Mouse (Mus musculus): ENCODE measurements at regions not wholly inside any gene's neighbourhood (a gene's known extent, or its start where the extent isn't known, plus 50 kb on each side); places are given as distances from the start of the nearest gene placed in this dataset.

GRCm38 (mm10) chr6:81768669-81769537 lies 154.6 kb upstream of the Gcfc2 start:
- WGBS: 51% methylated on average over 5 of the region's 5 CpGs
- peak; percentile 24; the same call in 1 of the 2 replicates for ATAC-seq (ENCODE audit: low FRiP score, low TSS enrichment)

GRCm38 (mm10) chr6:81770301-81770700 lies 153.2 kb upstream of the Gcfc2 start:
- WGBS: 79% methylated on average over 3 of the region's 3 CpGs

More at GRCm38 (mm10) chr6:81768669-81769537, 154.6 kb upstream of the Gcfc2 start:
- Histone ChIP-seq H3K4me2 (replicated peaks; ENCODE audit: low read depth, low read length) (no peak overlapping the region), H3K27ac (ENCODE audit: low read depth, low read length) (no peak overlapping the region), H3K4me3 (ENCODE audit: low read length) (no peak overlapping the region), H3K9me3 (ENCODE audit: control insufficient read depth, low read length) (no peaks in the 10 kb centered on the region), H3K9ac (ENCODE audit: low read depth, low read length) (no peak overlapping the region), H3K4me1 (ENCODE audit: control insufficient read depth, insufficient read depth, low read length) (no peaks in the 10 kb centered on the region), H3K27me3 (ENCODE audit: control insufficient read depth, insufficient read depth, low read length) (no peaks in the 10 kb centered on the region), H3K36me3 (ENCODE audit: control insufficient read depth, insufficient read depth, low read length) (no peaks in the 10 kb centered on the region)

GRCm38 (mm10) chr6:81771862-81772261 lies 151.6 kb upstream of the Gcfc2 start:
- no peak overlapping the region for H3K4me2 ChIP-seq (replicated peaks; ENCODE audit: low read depth, low read length)

More at GRCm38 (mm10) chr6:81770301-81770700, 153.2 kb upstream of the Gcfc2 start:
- Histone ChIP-seq H3K36me3 (ENCODE audit: control insufficient read depth, insufficient read depth, low read length) (no peaks in the 10 kb centered on the region), H3K9ac (ENCODE audit: low read depth, low read length) (no peak overlapping the region), H3K9me3 (ENCODE audit: control insufficient read depth, low read length) (no peaks in the 10 kb centered on the region), H3K4me3 (ENCODE audit: low read length) (no peak overlapping the region), H3K4me2 (replicated peaks; ENCODE audit: low read depth, low read length) (no peak overlapping the region), H3K27ac (ENCODE audit: low read depth, low read length) (no peak overlapping the region), H3K27me3 (ENCODE audit: control insufficient read depth, insufficient read depth, low read length) (no peaks in the 10 kb centered on the region), H3K4me1 (ENCODE audit: control insufficient read depth, insufficient read depth, low read length) (no peaks in the 10 kb centered on the region)
- no peak for ATAC-seq (ENCODE audit: low FRiP score, low TSS enrichment)

GRCm38 (mm10) chr6:81782131-81782530 lies 141.3 kb upstream of the Gcfc2 start:
- H3K27ac ChIP-seq (ENCODE audit: low read depth, low read length): no peak overlapping the region
- H3K9ac ChIP-seq (ENCODE audit: low read depth, low read length): no peak overlapping the region
- WGBS: 91% methylated on average over 5 of the region's 5 CpGs
- no peak for ATAC-seq (ENCODE audit: low FRiP score, low TSS enrichment)
- no peaks in the 10 kb centered on the region for H3K4me1 ChIP-seq (ENCODE audit: control insufficient read depth, insufficient read depth, low read length)
- H3K36me3 ChIP-seq (ENCODE audit: control insufficient read depth, insufficient read depth, low read length): no peaks in the 10 kb centered on the region
- no peaks in the 10 kb centered on the region for H3K27me3 ChIP-seq (ENCODE audit: control insufficient read depth, insufficient read depth, low read length)
- H3K9me3 ChIP-seq (ENCODE audit: control insufficient read depth, low read length): no peaks in the 10 kb centered on the region
- H3K4me2 ChIP-seq (replicated peaks; ENCODE audit: low read depth, low read length): no peak overlapping the region
- H3K4me3 ChIP-seq (ENCODE audit: low read length): no peak overlapping the region

More at GRCm38 (mm10) chr6:81771862-81772261, 151.6 kb upstream of the Gcfc2 start:
- no peak for ATAC-seq (ENCODE audit: low FRiP score, low TSS enrichment)
- H3K36me3 ChIP-seq (ENCODE audit: control insufficient read depth, insufficient read depth, low read length): no peaks in the 10 kb centered on the region
- no peaks in the 10 kb centered on the region for H3K9me3 ChIP-seq (ENCODE audit: control insufficient read depth, low read length)
- H3K27me3 ChIP-seq (ENCODE audit: control insufficient read depth, insufficient read depth, low read length): no peaks in the 10 kb centered on the region
- no peak overlapping the region for H3K4me3 ChIP-seq (ENCODE audit: low read length)
- no peak overlapping the region for H3K27ac ChIP-seq (ENCODE audit: low read depth, low read length)
- no peaks in the 10 kb centered on the region for H3K4me1 ChIP-seq (ENCODE audit: control insufficient read depth, insufficient read depth, low read length)
- no peak overlapping the region for H3K9ac ChIP-seq (ENCODE audit: low read depth, low read length)

- no peak overlapping the region for H3K4me2 ChIP-seq (replicated peaks; ENCODE audit: low read depth, low read length)
- H3K4me1 ChIP-seq (ENCODE audit: control insufficient read depth, insufficient read depth, low read length): no peaks in the 10 kb centered on the region
- no peaks in the 10 kb centered on the region for H3K36me3 ChIP-seq (ENCODE audit: control insufficient read depth, insufficient read depth, low read length)
- H3K9me3 ChIP-seq (ENCODE audit: control insufficient read depth, low read length): no peaks in the 10 kb centered on the region
- no peak for ATAC-seq (ENCODE audit: low FRiP score, low TSS enrichment)
- H3K27ac ChIP-seq (ENCODE audit: low read depth, low read length): no peak overlapping the region
- no peak overlapping the region for H3K9ac ChIP-seq (ENCODE audit: low read depth, low read length)
- no peak overlapping the region for H3K4me3 ChIP-seq (ENCODE audit: low read length)
- 70% methylated on average over 8 of the region's 8 CpGs for WGBS
- H3K27me3 ChIP-seq (ENCODE audit: control insufficient read depth, insufficient read depth, low read length): no peaks in the 10 kb centered on the region
These were observed 140.5 kb upstream of the Gcfc2 start for GRCm38 (mm10) chr6:81782815-81783435.

GRCm38 (mm10) chr6:81795281-81795680 lies 128.2 kb upstream of the Gcfc2 start:
- 81% methylated on average over 6 of the region's 6 CpGs for WGBS
- H3K36me3 ChIP-seq (ENCODE audit: control insufficient read depth, insufficient read depth, low read length): no peaks in the 10 kb centered on the region
- no peak for ATAC-seq (ENCODE audit: low FRiP score, low TSS enrichment)

GRCm38 (mm10) chr6:81800822-81801221 lies 122.6 kb upstream of the Gcfc2 start:
- H3K36me3 ChIP-seq (ENCODE audit: control insufficient read depth, insufficient read depth, low read length): no peaks in the 10 kb centered on the region
- H3K4me3 ChIP-seq (ENCODE audit: low read length): no peak overlapping the region
- no peak for ATAC-seq (ENCODE audit: low FRiP score, low TSS enrichment)
- no peaks in the 10 kb centered on the region for H3K9me3 ChIP-seq (ENCODE audit: control insufficient read depth, low read length)
- no peak overlapping the region for H3K27ac ChIP-seq (ENCODE audit: low read depth, low read length)
- H3K4me2 ChIP-seq (replicated peaks; ENCODE audit: low read depth, low read length): no peak overlapping the region
- WGBS: 89% methylated on average over 3 of the region's 3 CpGs
- no peaks in the 10 kb centered on the region for H3K27me3 ChIP-seq (ENCODE audit: control insufficient read depth, insufficient read depth, low read length)
- no peaks in the 10 kb centered on the region for H3K4me1 ChIP-seq (ENCODE audit: control insufficient read depth, insufficient read depth, low read length)
- no peak overlapping the region for H3K9ac ChIP-seq (ENCODE audit: low read depth, low read length)

More at GRCm38 (mm10) chr6:81795281-81795680, 128.2 kb upstream of the Gcfc2 start:
- no peaks in the 10 kb centered on the region for H3K27me3 ChIP-seq (ENCODE audit: control insufficient read depth, insufficient read depth, low read length)
- H3K4me2 ChIP-seq (replicated peaks; ENCODE audit: low read depth, low read length): no peak overlapping the region
- no peaks in the 10 kb centered on the region for H3K4me1 ChIP-seq (ENCODE audit: control insufficient read depth, insufficient read depth, low read length)
- H3K27ac ChIP-seq (ENCODE audit: low read depth, low read length): no peak overlapping the region
- H3K9ac ChIP-seq (ENCODE audit: low read depth, low read length): no peak overlapping the region
- H3K4me3 ChIP-seq (ENCODE audit: low read length): no peak overlapping the region
- H3K9me3 ChIP-seq (ENCODE audit: control insufficient read depth, low read length): no peaks in the 10 kb centered on the region

GRCm38 (mm10) chr6:81801804-81802203 lies 121.7 kb upstream of the Gcfc2 start:
- no peak for ATAC-seq (ENCODE audit: low FRiP score, low TSS enrichment)
- no peak overlapping the region for H3K27ac ChIP-seq (ENCODE audit: low read depth, low read length)
- H3K27me3 ChIP-seq (ENCODE audit: control insufficient read depth, insufficient read depth, low read length): no peaks in the 10 kb centered on the region
- no peak overlapping the region for H3K9ac ChIP-seq (ENCODE audit: low read depth, low read length)
- 85% methylated on average over 3 of the region's 3 CpGs for WGBS
- no peaks in the 10 kb centered on the region for H3K36me3 ChIP-seq (ENCODE audit: control insufficient read depth, insufficient read depth, low read length)
- no peaks in the 10 kb centered on the region for H3K9me3 ChIP-seq (ENCODE audit: control insufficient read depth, low read length)
- H3K4me1 ChIP-seq (ENCODE audit: control insufficient read depth, insufficient read depth, low read length): no peaks in the 10 kb centered on the region
- no peak overlapping the region for H3K4me2 ChIP-seq (replicated peaks; ENCODE audit: low read depth, low read length)
- no peak overlapping the region for H3K4me3 ChIP-seq (ENCODE audit: low read length)

GRCm38 (mm10) chr6:81805942-81806341 lies 117.5 kb upstream of the Gcfc2 start:
- H3K36me3 ChIP-seq (ENCODE audit: control insufficient read depth, insufficient read depth, low read length): no peaks in the 10 kb centered on the region
- H3K4me2 ChIP-seq (replicated peaks; ENCODE audit: low read depth, low read length): no peak overlapping the region
- no peaks in the 10 kb centered on the region for H3K4me1 ChIP-seq (ENCODE audit: control insufficient read depth, insufficient read depth, low read length)
- no peak overlapping the region for H3K9ac ChIP-seq (ENCODE audit: low read depth, low read length)
- no peak for ATAC-seq (ENCODE audit: low FRiP score, low TSS enrichment)
- 91% methylated on average over 11 of the region's 11 CpGs for WGBS
- H3K9me3 ChIP-seq (ENCODE audit: control insufficient read depth, low read length): no peaks in the 10 kb centered on the region
- H3K27me3 ChIP-seq (ENCODE audit: control insufficient read depth, insufficient read depth, low read length): no peaks in the 10 kb centered on the region
- no peak overlapping the region for H3K4me3 ChIP-seq (ENCODE audit: low read length)
- H3K27ac ChIP-seq (ENCODE audit: low read depth, low read length): no peak overlapping the region
